Mouse (Mus musculus): ENCODE results near the gene Hipk1.

The Hipk1 gene

GRCm38 (mm10) chr3:103789096-103789495, 2.3 kb downstream of the Hipk1 start:
- no peaks in the 10 kb centered on the region for H3K9me3 ChIP-seq (ENCODE audit: low read length)
- no peaks in the 10 kb centered on the region for H3K27me3 ChIP-seq (ENCODE audit: insufficient read depth, low read length)
- no peaks in the 10 kb centered on the region for H3K36me3 ChIP-seq (ENCODE audit: insufficient read depth, low read length)
- no peak for TF ChIP-seq CTCF (conservative IDR thresholded peaks at IDR 0.05; ENCODE audit: low read length)
- no peak for TF ChIP-seq POU5F1 (IDR thresholded peaks at IDR 0.05; ENCODE audit: borderline replicate concordance, low read length)
- no peak for TF ChIP-seq NANOG (IDR thresholded peaks at IDR 0.05; ENCODE audit: borderline replicate concordance, low read length)
- peaks cover 60% of the 10 kb centered on the region for H3K4me1 ChIP-seq (replicated peaks; ENCODE audit: low read depth, low read length)
- peak overlapping the region; percentile 92; the same call in 1 of the 2 replicates for H3K4me3 ChIP-seq (replicated peaks; ENCODE audit: low read length)

- Histone ChIP-seq H3K4me1 (replicated peaks; ENCODE audit: low read depth, low read length) (peaks cover 74% of the 10 kb centered on the region), H3K4me3 (replicated peaks; ENCODE audit: low read length) (no peak overlapping the region), H3K27me3 (ENCODE audit: insufficient read depth, low read length) (no peaks in the 10 kb centered on the region), H3K36me3 (ENCODE audit: insufficient read depth, low read length) (no peaks in the 10 kb centered on the region), H3K9me3 (ENCODE audit: low read length) (no peaks in the 10 kb centered on the region)
- no peak for TF ChIP-seq NANOG (IDR thresholded peaks at IDR 0.05; ENCODE audit: borderline replicate concordance, low read length)
- TF ChIP-seq POU5F1 (IDR thresholded peaks at IDR 0.05; ENCODE audit: borderline replicate concordance, low read length), result peak; percentile 16; the same call in 1 of the 2 replicates
These were observed 4.1 kb downstream of the Hipk1 start for GRCm38 (mm10) chr3:103787225-103787624.

- Histone ChIP-seq H3K27me3 (ENCODE audit: insufficient read depth, low read length) (no peaks in the 10 kb centered on the region), H3K4me3 (replicated peaks; ENCODE audit: low read length) (no peak overlapping the region), H3K36me3 (ENCODE audit: insufficient read depth, low read length) (peaks cover 6% of the 10 kb centered on the region), H3K9me3 (ENCODE audit: low read length) (no peaks in the 10 kb centered on the region), H3K4me1 (replicated peaks; ENCODE audit: low read depth, low read length) (peaks cover 77% of the 10 kb centered on the region)
- TF ChIP-seq NANOG (IDR thresholded peaks at IDR 0.05; ENCODE audit: borderline replicate concordance, low read length) (no peak), POU5F1 (IDR thresholded peaks at IDR 0.05; ENCODE audit: borderline replicate concordance, low read length) (no peak), CTCF (conservative IDR thresholded peaks at IDR 0.05; ENCODE audit: low read length) (no peak)
These were observed 8.3 kb downstream of the Hipk1 start for GRCm38 (mm10) chr3:103782844-103783609.

- no peaks in the 10 kb centered on the region for H3K27me3 ChIP-seq (ENCODE audit: insufficient read depth, low read length)
- no peaks in the 10 kb centered on the region for H3K9me3 ChIP-seq (ENCODE audit: low read length)
- peaks cover 21% of the 10 kb centered on the region for H3K36me3 ChIP-seq (ENCODE audit: insufficient read depth, low read length)
- peaks cover 69% of the 10 kb centered on the region for H3K4me1 ChIP-seq (replicated peaks; ENCODE audit: low read depth, low read length)
- H3K4me3 ChIP-seq (replicated peaks; ENCODE audit: low read length), result no peak overlapping the region
- TF ChIP-seq NANOG (IDR thresholded peaks at IDR 0.05; ENCODE audit: borderline replicate concordance, low read length), result no peak
- no peak for TF ChIP-seq POU5F1 (IDR thresholded peaks at IDR 0.05; ENCODE audit: borderline replicate concordance, low read length)
- TF ChIP-seq CTCF (conservative IDR thresholded peaks at IDR 0.05; ENCODE audit: low read length), result no peak
These were observed 10.6 kb downstream of the Hipk1 start for GRCm38 (mm10) chr3:103780777-103781176.

- no peaks in the 10 kb centered on the region for H3K9me3 ChIP-seq (ENCODE audit: low read length)
- TF ChIP-seq POU5F1 (IDR thresholded peaks at IDR 0.05; ENCODE audit: borderline replicate concordance, low read length), result no peak
- TF ChIP-seq CTCF (conservative IDR thresholded peaks at IDR 0.05; ENCODE audit: low read length), result no peak
- no peak for TF ChIP-seq NANOG (IDR thresholded peaks at IDR 0.05; ENCODE audit: borderline replicate concordance, low read length)
- H3K4me3 ChIP-seq (replicated peaks; ENCODE audit: low read length), result no peak overlapping the region
- peaks cover 69% of the 10 kb centered on the region for H3K4me1 ChIP-seq (replicated peaks; ENCODE audit: low read depth, low read length)
- peaks cover 26% of the 10 kb centered on the region for H3K36me3 ChIP-seq (ENCODE audit: insufficient read depth, low read length)
- no peaks in the 10 kb centered on the region for H3K27me3 ChIP-seq (ENCODE audit: insufficient read depth, low read length)
These were observed 11.1 kb downstream of the Hipk1 start for GRCm38 (mm10) chr3:103780271-103780670.

GRCm38 (mm10) chr3:103779183-103779582, 12.2 kb downstream of the Hipk1 start:
- H3K4me3 ChIP-seq (replicated peaks; ENCODE audit: low read length), result no peak overlapping the region
- H3K27me3 ChIP-seq (ENCODE audit: insufficient read depth, low read length), result no peaks in the 10 kb centered on the region
- peaks cover 66% of the 10 kb centered on the region for H3K4me1 ChIP-seq (replicated peaks; ENCODE audit: low read depth, low read length)
- no peaks in the 10 kb centered on the region for H3K9me3 ChIP-seq (ENCODE audit: low read length)
- H3K36me3 ChIP-seq (ENCODE audit: insufficient read depth, low read length), result peaks cover 30% of the 10 kb centered on the region
- TF ChIP-seq POU5F1 (IDR thresholded peaks at IDR 0.05; ENCODE audit: borderline replicate concordance, low read length) (no peak), CTCF (conservative IDR thresholded peaks at IDR 0.05; ENCODE audit: low read length) (no peak)

- TF ChIP-seq CTCF (conservative IDR thresholded peaks at IDR 0.05; ENCODE audit: low read length), result no peak
- no peak for TF ChIP-seq POU5F1 (IDR thresholded peaks at IDR 0.05; ENCODE audit: borderline replicate concordance, low read length)
- TF ChIP-seq NANOG (IDR thresholded peaks at IDR 0.05; ENCODE audit: borderline replicate concordance, low read length), result no peak
- H3K27me3 ChIP-seq (ENCODE audit: insufficient read depth, low read length), result no peaks in the 10 kb centered on the region
- peaks cover 66% of the 10 kb centered on the region for H3K4me1 ChIP-seq (replicated peaks; ENCODE audit: low read depth, low read length)
- H3K9me3 ChIP-seq (ENCODE audit: low read length), result no peaks in the 10 kb centered on the region
- H3K36me3 ChIP-seq (ENCODE audit: insufficient read depth, low read length), result peaks cover 32% of the 10 kb centered on the region
- no peak overlapping the region for H3K4me3 ChIP-seq (replicated peaks; ENCODE audit: low read length)
These were observed 12.7 kb downstream of the Hipk1 start for GRCm38 (mm10) chr3:103778660-103779059.

GRCm38 (mm10) chr3:103777940-103778339, 13.4 kb downstream of the Hipk1 start:
- Histone ChIP-seq H3K4me3 (replicated peaks; ENCODE audit: low read length) (no peak overlapping the region), H3K36me3 (ENCODE audit: insufficient read depth, low read length) (peaks cover 37% of the 10 kb centered on the region), H3K4me1 (replicated peaks; ENCODE audit: low read depth, low read length) (peaks cover 66% of the 10 kb centered on the region), H3K9me3 (ENCODE audit: low read length) (no peaks in the 10 kb centered on the region), H3K27me3 (ENCODE audit: insufficient read depth, low read length) (no peaks in the 10 kb centered on the region)
- TF ChIP-seq POU5F1 (IDR thresholded peaks at IDR 0.05; ENCODE audit: borderline replicate concordance, low read length) (no peak), CTCF (conservative IDR thresholded peaks at IDR 0.05; ENCODE audit: low read length) (no peak), NANOG (IDR thresholded peaks at IDR 0.05; ENCODE audit: borderline replicate concordance, low read length) (no peak)

GRCm38 (mm10) chr3:103774009-103774408, 17.4 kb downstream of the Hipk1 start:
- TF ChIP-seq POU5F1 (IDR thresholded peaks at IDR 0.05; ENCODE audit: borderline replicate concordance, low read length) (no peak), CTCF (conservative IDR thresholded peaks at IDR 0.05; ENCODE audit: low read length) (no peak), NANOG (IDR thresholded peaks at IDR 0.05; ENCODE audit: borderline replicate concordance, low read length) (no peak)
- Histone ChIP-seq H3K4me3 (replicated peaks; ENCODE audit: low read length) (0 out of 2 replicates have a peak overlapping the region, but pooled peaks have one; percentile 7), H3K4me1 (replicated peaks; ENCODE audit: low read depth, low read length) (peaks cover 75% of the 10 kb centered on the region), H3K36me3 (ENCODE audit: insufficient read depth, low read length) (peaks cover 51% of the 10 kb centered on the region), H3K9me3 (ENCODE audit: low read length) (no peaks in the 10 kb centered on the region), H3K27me3 (ENCODE audit: insufficient read depth, low read length) (no peaks in the 10 kb centered on the region)
